Mouse (Mus musculus) layer of hippocampus, postnatal 10 days (tissue): Measurements from ENCODE around the gene Vmn1r212. TPM values are rescaled to one million over a fixed set of nuclear protein-coding genes. Genes with fewer than 3 reads are reported as not detected.
"Not testable (repeated sequence)": the region's sequence is repeated elsewhere in the genome, so short reads cannot be mapped to it uniquely, and the experiment has no call there.

Experiments used
- DNase-seq, 2 experiments: peaks; one replicate each; pipeline ENCODE4 v3.0.0; 2021; ENCODE audit warnings: low spot score in 2 of 2
- long read RNA-seq: library from polyadenylated mRNA; stranded (forward); transcript quantifications from one replicate; pipeline ENCODE4 v2.0.0, GENCODE M21; 2023
- total RNA-seq, 2 experiments: library from RNA; stranded (reverse); gene quantifications; 2 replicates each; pipeline ENCODE4 v1.2.3; 2021

Gene Vmn1r212
- not detected for total RNA-seq
- long read RNA-seq = 0 reads

GRCm38 (mm10) chr13:22884105-22884504, at the start of gene Vmn1r212:
TSS of gene Vmn1r212 (minus strand) at chr13:22884205.
- DNase-seq = no peak

- no peak for DNase-seq
Observed at GRCm38 (mm10) chr13:22879257-22879656, 4.7 kb downstream of the Vmn1r212 start.

GRCm38 (mm10) chr13:22857461-22857860, 26.5 kb downstream of the Vmn1r212 start, which contains the start of gene Vmn1r211:
TSS of gene Vmn1r211 (minus strand) at chr13:22857561.
- DNase-seq = no peak

- DNase-seq = no peak
Observed at GRCm38 (mm10) chr13:22854760-22855159, 29.2 kb downstream of the Vmn1r212 start.

- DNase-seq = no peak
Observed at GRCm38 (mm10) chr13:22846798-22847197, 37.2 kb downstream of the Vmn1r212 start.

- not testable (repeated sequence) for DNase-seq
Observed at GRCm38 (mm10) chr13:22844304-22844703, 39.7 kb downstream of the Vmn1r212 start.

Other genes starting within 250 kb of the Vmn1r212 start
- under 1 TPM; 0.18 to 0.20 TPM for gene Vmn1r207-ps, start 154.6 kb downstream of the Vmn1r212 start, total RNA-seq
- gene Vmn1r208, start 106.8 kb downstream of the Vmn1r212 start, total RNA-seq = not detected
- not detected for gene Vmn1r209, start 74.5 kb downstream of the Vmn1r212 start, total RNA-seq
- not detected for gene Vmn1r210, start 52.9 kb downstream of the Vmn1r212 start, total RNA-seq
- gene Vmn1r211, start 26.6 kb downstream of the Vmn1r212 start, total RNA-seq = not detected
- not detected for gene Vmn1r213, start 123.5 kb upstream of the Vmn1r212 start, total RNA-seq
- not detected for gene Vmn1r214, start 146.2 kb upstream of the Vmn1r212 start, total RNA-seq
- gene Vmn1r215, start 183.8 kb upstream of the Vmn1r212 start, total RNA-seq = not detected
- gene Vmn1r217, start 234.0 kb upstream of the Vmn1r212 start, total RNA-seq = not detected
- gene Vmn1r218, start 248.9 kb upstream of the Vmn1r212 start, total RNA-seq = not detected